Mouse (Mus musculus) heart, postnatal 0 days (tissue): ENCODE results near the gene Strn3.

Source experiments
- CTCF ChIP-seq: IDR thresholded peaks from 2 replicates; pipeline ENCODE4 v1.5.1; 2016; ENCODE audit warnings: antibody characterized with exemption, control low read depth, low read depth
- EP300 ChIP-seq: IDR thresholded peaks from 2 replicates; pipeline ENCODE4 v1.6.1; 2016; ENCODE audit warnings: antibody characterized with exemption, low read depth

- TF ChIP-seq CTCF (no peak), EP300 (no peak)
These were observed 528 bp downstream of the Strn3 start, which contains the start of gene Ap4s1 for GRCm38 (mm10) chr12:51690893-51691844.
